Mouse (Mus musculus): ENCODE data around the gene Cd300lf. TPM values are rescaled to one million over a fixed set of nuclear protein-coding genes. Genes with fewer than 3 reads are reported as not detected.

The Cd300lf gene
- polyA plus RNA-seq, 1 experiment from 2014 or later: 0.29 TPM

DNA sequence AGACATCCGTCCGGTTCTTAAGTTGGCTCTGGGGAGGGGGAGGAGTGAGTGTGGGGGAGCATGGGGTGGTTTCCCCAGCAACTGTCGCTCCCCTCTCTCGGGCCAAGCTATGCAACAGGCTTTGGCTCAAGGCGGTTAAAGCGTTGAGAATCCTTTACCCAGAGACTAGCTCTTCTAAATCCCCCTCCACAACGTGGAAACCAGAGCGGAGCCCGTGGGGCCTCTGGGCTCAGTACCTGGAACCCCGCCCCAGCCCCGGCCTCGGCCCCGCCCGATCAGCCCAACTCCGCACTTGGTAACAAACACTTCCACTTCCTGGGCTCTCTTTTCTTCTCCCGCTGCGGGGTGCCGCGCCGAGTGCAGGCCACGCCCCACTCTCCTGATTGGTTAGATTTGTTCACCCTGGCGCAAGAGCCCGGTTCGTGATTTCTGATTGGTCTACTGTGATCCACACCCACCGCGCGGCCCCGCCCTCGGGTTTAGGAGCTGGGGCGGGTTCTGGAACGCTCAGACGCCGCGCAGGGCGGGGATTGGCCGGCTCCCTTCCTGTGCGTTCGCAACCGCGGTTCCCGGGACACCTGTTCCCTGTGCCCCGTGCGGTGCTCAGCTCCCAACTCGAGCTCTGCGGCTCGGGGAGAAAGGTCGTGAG lies 29.2 kb upstream of the Cd300lf start, which contains the start of gene Slc9a3r1:
Gene Slc9a3r1, plus strand, starts transcription at position 510 of the 649 bp plus-strand sequence.
- peak within 1 kb of the TSS; percentile 51 for H3K4me2 ChIP-seq (ENCODE audit: low read length)
- peaks cover 10% of the 10 kb centered on the region; the same call in 1 of the 2 replicates for H3K27me3 ChIP-seq (replicated peaks; ENCODE audit: control insufficient read depth, insufficient read depth, low read length)
- H3K9me3 ChIP-seq (ENCODE audit: control insufficient read depth, low read length): no peaks in the 10 kb centered on the region
- H3K27ac ChIP-seq (ENCODE audit: low read depth, low read length): peak within 1 kb of the TSS; percentile 68
- under 1% methylated on average over 47 of the region's 47 CpGs for WGBS
- H3K4me1 ChIP-seq (ENCODE audit: control insufficient read depth, insufficient read depth, low read depth, low read length): peaks cover 19% of the 10 kb centered on the region
- peak; percentile 93 for ATAC-seq
- peak within 1 kb of the TSS; percentile 66 for H3K9ac ChIP-seq (ENCODE audit: low read depth, low read length)
- peak within 1 kb of the TSS; percentile 49 for H3K4me3 ChIP-seq (ENCODE audit: low read length)
- no peaks in the 10 kb centered on the region for H3K36me3 ChIP-seq (ENCODE audit: control insufficient read depth, insufficient read depth, low read length)

- H3K4me1 ChIP-seq (ENCODE audit: control insufficient read depth, insufficient read depth, low read depth, low read length): peaks cover 19% of the 10 kb centered on the region
- peak overlapping the region; percentile 68; the same call in 1 of the 2 replicates for H3K27ac ChIP-seq (ENCODE audit: low read depth, low read length)
- H3K36me3 ChIP-seq (ENCODE audit: control insufficient read depth, insufficient read depth, low read length): no peaks in the 10 kb centered on the region
- H3K4me2 ChIP-seq (ENCODE audit: low read length): peak overlapping the region; percentile 51
- peaks cover 10% of the 10 kb centered on the region; the same call in 1 of the 2 replicates for H3K27me3 ChIP-seq (replicated peaks; ENCODE audit: control insufficient read depth, insufficient read depth, low read length)
- ATAC-seq: no peak
- no peak overlapping the region for H3K4me3 ChIP-seq (ENCODE audit: low read length)
- no peak overlapping the region for H3K9ac ChIP-seq (ENCODE audit: low read depth, low read length)
- WGBS: 28% methylated on average over 9 of the region's 9 CpGs
- H3K9me3 ChIP-seq (ENCODE audit: control insufficient read depth, low read length): no peaks in the 10 kb centered on the region
Measured at GRCm38 (mm10) chr11:115162205-115162601, 28.4 kb upstream of the Cd300lf start.

- WGBS: 69% methylated on average over 9 of the region's 9 CpGs
- H3K9me3 ChIP-seq (ENCODE audit: control insufficient read depth, low read length): no peaks in the 10 kb centered on the region
- no peak overlapping the region for H3K4me2 ChIP-seq (ENCODE audit: low read length)
Measured at GRCm38 (mm10) chr11:115161578-115162204, 27.9 kb upstream of the Cd300lf start.

GRCm38 (mm10) chr11:115160883-115161577 lies 27.2 kb upstream of the Cd300lf start:
- H3K4me3 ChIP-seq (ENCODE audit: low read length): no peak overlapping the region
- H3K27ac ChIP-seq (ENCODE audit: low read depth, low read length): no peak overlapping the region
- peaks cover 19% of the 10 kb centered on the region for H3K4me1 ChIP-seq (ENCODE audit: control insufficient read depth, insufficient read depth, low read depth, low read length)
- peaks cover 13% of the 10 kb centered on the region for H3K27me3 ChIP-seq (replicated peaks; ENCODE audit: control insufficient read depth, insufficient read depth, low read length)
- no peak overlapping the region for H3K4me2 ChIP-seq (ENCODE audit: low read length)
- H3K36me3 ChIP-seq (ENCODE audit: control insufficient read depth, insufficient read depth, low read length): no peaks in the 10 kb centered on the region
- H3K9me3 ChIP-seq (ENCODE audit: control insufficient read depth, low read length): no peaks in the 10 kb centered on the region
- H3K9ac ChIP-seq (ENCODE audit: low read depth, low read length): no peak overlapping the region
- 33% methylated on average over 10 of the region's 10 CpGs for WGBS
- ATAC-seq: no peak

More at GRCm38 (mm10) chr11:115161578-115162204, 27.9 kb upstream of the Cd300lf start:
- Histone ChIP-seq H3K4me1 (ENCODE audit: control insufficient read depth, insufficient read depth, low read depth, low read length) (peaks cover 19% of the 10 kb centered on the region), H3K4me3 (ENCODE audit: low read length) (no peak overlapping the region), H3K9ac (ENCODE audit: low read depth, low read length) (no peak overlapping the region), H3K27ac (ENCODE audit: low read depth, low read length) (no peak overlapping the region), H3K27me3 (replicated peaks; ENCODE audit: control insufficient read depth, insufficient read depth, low read length) (peaks cover 10% of the 10 kb centered on the region; the same call in 1 of the 2 replicates), H3K36me3 (ENCODE audit: control insufficient read depth, insufficient read depth, low read length) (no peaks in the 10 kb centered on the region)
- ATAC-seq: no peak

- WGBS: 42% methylated on average over 11 of the region's 11 CpGs
- no peak for ATAC-seq
- no peak overlapping the region for H3K27ac ChIP-seq (ENCODE audit: low read depth, low read length)
- H3K4me3 ChIP-seq (ENCODE audit: low read length): no peak overlapping the region
- no peaks in the 10 kb centered on the region for H3K9me3 ChIP-seq (ENCODE audit: control insufficient read depth, low read length)
- no peak overlapping the region for H3K4me2 ChIP-seq (ENCODE audit: low read length)
- peaks cover 20% of the 10 kb centered on the region for H3K27me3 ChIP-seq (replicated peaks; ENCODE audit: control insufficient read depth, insufficient read depth, low read length)
- peaks cover 19% of the 10 kb centered on the region for H3K4me1 ChIP-seq (ENCODE audit: control insufficient read depth, insufficient read depth, low read depth, low read length)
- no peak overlapping the region for H3K9ac ChIP-seq (ENCODE audit: low read depth, low read length)
- no peaks in the 10 kb centered on the region for H3K36me3 ChIP-seq (ENCODE audit: control insufficient read depth, insufficient read depth, low read length)
Measured at GRCm38 (mm10) chr11:115160016-115160797, 26.4 kb upstream of the Cd300lf start.

GRCm38 (mm10) chr11:115157933-115158719 lies 24.3 kb upstream of the Cd300lf start:
- H3K4me3 ChIP-seq (ENCODE audit: low read length): no peak overlapping the region
- H3K27ac ChIP-seq (ENCODE audit: low read depth, low read length): no peak overlapping the region
- H3K27me3 ChIP-seq (replicated peaks; ENCODE audit: control insufficient read depth, insufficient read depth, low read length): peaks cover 28% of the 10 kb centered on the region
- no peak overlapping the region for H3K9ac ChIP-seq (ENCODE audit: low read depth, low read length)
- H3K9me3 ChIP-seq (ENCODE audit: control insufficient read depth, low read length): no peaks in the 10 kb centered on the region
- no peak for ATAC-seq
- H3K4me1 ChIP-seq (ENCODE audit: control insufficient read depth, insufficient read depth, low read depth, low read length): peaks cover 9% of the 10 kb centered on the region
- 38% methylated on average over 12 of the region's 12 CpGs for WGBS
- H3K4me2 ChIP-seq (ENCODE audit: low read length): no peak overlapping the region
- H3K36me3 ChIP-seq (ENCODE audit: control insufficient read depth, insufficient read depth, low read length): no peaks in the 10 kb centered on the region

DNA sequence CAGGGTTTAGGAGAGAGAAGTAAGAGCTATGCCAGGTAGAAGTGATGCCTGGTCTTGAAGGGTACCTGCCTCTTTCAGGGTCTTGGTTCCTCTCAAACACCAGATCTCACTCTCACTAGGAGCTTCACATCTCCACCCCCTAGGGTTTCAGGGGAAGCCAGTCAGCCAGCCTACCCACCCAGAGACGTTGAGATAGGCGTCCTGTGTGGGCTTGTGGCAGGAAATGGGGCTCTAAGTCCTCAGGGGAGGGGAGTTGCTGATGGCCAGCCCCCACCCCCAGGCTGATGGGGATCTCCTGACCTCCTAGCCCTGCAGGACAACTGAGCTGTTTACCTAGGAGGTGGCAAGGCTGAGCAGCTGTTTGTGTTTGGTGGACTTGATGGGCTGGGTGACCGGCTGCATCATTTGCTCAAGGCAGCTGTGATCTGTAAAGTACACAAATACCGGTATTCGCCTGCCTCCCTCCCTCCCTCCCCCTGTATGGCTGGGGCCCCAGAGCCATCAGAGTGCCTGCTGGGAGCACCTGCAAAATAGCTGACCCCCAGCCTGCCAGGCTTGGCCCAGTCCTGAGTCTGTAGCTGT lies 21.4 kb upstream of the Cd300lf start:
- Histone ChIP-seq H3K9me3 (ENCODE audit: control insufficient read depth, low read length) (no peaks in the 10 kb centered on the region), H3K9ac (ENCODE audit: low read depth, low read length) (no peak overlapping the region), H3K27ac (ENCODE audit: low read depth, low read length) (no peak overlapping the region), H3K4me2 (ENCODE audit: low read length) (no peak overlapping the region), H3K4me1 (ENCODE audit: control insufficient read depth, insufficient read depth, low read depth, low read length) (peaks cover 7% of the 10 kb centered on the region), H3K4me3 (ENCODE audit: low read length) (no peak overlapping the region), H3K36me3 (ENCODE audit: control insufficient read depth, insufficient read depth, low read length) (no peaks in the 10 kb centered on the region), H3K27me3 (replicated peaks; ENCODE audit: control insufficient read depth, insufficient read depth, low read length) (peaks cover 21% of the 10 kb centered on the region)
- WGBS: 15% methylated on average over 5 of the region's 5 CpGs
- ATAC-seq: no peak

GRCm38 (mm10) chr11:115153699-115154292 lies 20.0 kb upstream of the Cd300lf start:
- no peaks in the 10 kb centered on the region for H3K36me3 ChIP-seq (ENCODE audit: control insufficient read depth, insufficient read depth, low read length)
- H3K27me3 ChIP-seq (replicated peaks; ENCODE audit: control insufficient read depth, insufficient read depth, low read length): peaks cover 21% of the 10 kb centered on the region
- WGBS: under 1% methylated on average over 35 of the region's 35 CpGs
- H3K27ac ChIP-seq (ENCODE audit: low read depth, low read length): no peak overlapping the region
- peak overlapping the region; percentile 7 for H3K9ac ChIP-seq (ENCODE audit: low read depth, low read length)
- H3K4me2 ChIP-seq (ENCODE audit: low read length): peak overlapping the region; percentile 48
- H3K4me3 ChIP-seq (ENCODE audit: low read length): peak overlapping the region; percentile 31
- H3K4me1 ChIP-seq (ENCODE audit: control insufficient read depth, insufficient read depth, low read depth, low read length): peaks cover 7% of the 10 kb centered on the region
- peak; percentile 40 for ATAC-seq
- H3K9me3 ChIP-seq (ENCODE audit: control insufficient read depth, low read length): peaks cover 6% of the 10 kb centered on the region; the same call in 1 of the 2 replicates
